Mouse (Mus musculus): ENCODE results near the gene Tmem74b. TPM values are rescaled to one million over a fixed set of nuclear protein-coding genes. Genes with fewer than 3 reads are reported as not detected.
A peak's percentile ranks its signal among the peaks of the same experiment; 100 is the strongest.

Tmem74b gene
- total RNA-seq, 1 experiment from 2014 or later: not detected

- ATAC-seq (replicated peaks; ENCODE audit: low read depth, poor library complexity, severe bottlenecking): peak; percentile 84
Observed at GRCm38 (mm10) chr2:151740741-151741526, 39.1 kb downstream of the Tmem74b start.

GRCm38 (mm10) chr2:151742084-151742483, 40.3 kb downstream of the Tmem74b start:
- ATAC-seq (replicated peaks; ENCODE audit: low read depth, poor library complexity, severe bottlenecking): no peak

- ATAC-seq (replicated peaks; ENCODE audit: low read depth, poor library complexity, severe bottlenecking): no peak
Observed at GRCm38 (mm10) chr2:151742850-151743679, 41.3 kb downstream of the Tmem74b start.

GRCm38 (mm10) chr2:151743845-151744244, 42.0 kb downstream of the Tmem74b start, which contains the start of gene Psmf1:
TSS of gene Psmf1 (minus strand) at chr2:151744186.
- ATAC-seq (replicated peaks; ENCODE audit: low read depth, poor library complexity, severe bottlenecking): no peak

- peak; percentile 93 for ATAC-seq (replicated peaks; ENCODE audit: low read depth, poor library complexity, severe bottlenecking)
Observed at GRCm38 (mm10) chr2:151747847-151748705, 46.3 kb downstream of the Tmem74b start.

- no peak for ATAC-seq (replicated peaks; ENCODE audit: low read depth, poor library complexity, severe bottlenecking)
Observed at GRCm38 (mm10) chr2:151751330-151751729, 49.5 kb downstream of the Tmem74b start.

GRCm38 (mm10) chr2:151756277-151757061, 54.7 kb downstream of the Tmem74b start:
- no peak for ATAC-seq (replicated peaks; ENCODE audit: low read depth, poor library complexity, severe bottlenecking)

- ATAC-seq (replicated peaks; ENCODE audit: low read depth, poor library complexity, severe bottlenecking): no peak
Observed at GRCm38 (mm10) chr2:151757451-151757850, 55.6 kb downstream of the Tmem74b start.

GRCm38 (mm10) chr2:151758806-151759353, 57.1 kb downstream of the Tmem74b start:
- no peak for ATAC-seq (replicated peaks; ENCODE audit: low read depth, poor library complexity, severe bottlenecking)

Other genes starting within 250 kb of the Tmem74b start
- not detected in 2 replicates for gene 4921509C19Rik, start 225.9 kb upstream of the Tmem74b start, total RNA-seq (2017)
- 111 and 129 TPM in 2 replicates for gene Nsfl1c, start 207.8 kb upstream of the Tmem74b start, total RNA-seq (2017)
- gene Fkbp1a, start 159.5 kb upstream of the Tmem74b start, total RNA-seq (2017): 31.1 and 35.6 TPM in 2 replicates
- not detected in 2 replicates for gene Sdcbp2, start 129.4 kb upstream of the Tmem74b start, total RNA-seq (2017)
- gene Snph, start 69.4 kb upstream of the Tmem74b start, total RNA-seq (2017): not detected in 2 replicates
- gene Rad21l, start 33.5 kb upstream of the Tmem74b start, total RNA-seq (2017): not detected in 2 replicates
- 16.6 TPM in 2 replicates for gene Psmf1, start 42.2 kb downstream of the Tmem74b start, total RNA-seq (2017)
- not detected in 2 replicates for gene Rspo4, start 140.9 kb downstream of the Tmem74b start, total RNA-seq (2017)
- gene Angpt4, start 209.2 kb downstream of the Tmem74b start, total RNA-seq (2017): not detected in 2 replicates